Mouse (Mus musculus) forebrain, embryonic 15.5 days (tissue): ENCODE measurements around the gene Hoxd3. TPM values are rescaled to one million over a fixed set of nuclear protein-coding genes. Genes with fewer than 3 reads are reported as not detected.

ENCODE experiments used
- ATAC-seq: fragments of 200-750 bp; cut with Nextera tagmentation; replicated peaks from 2 replicates; pipeline ENCODE4 v1.8.0; 2017; ENCODE audit warnings: mild to moderate bottlenecking, moderate TSS enrichment, moderate library complexity
- H3K27ac ChIP-seq: fragments of 300-500 bp; sonication (generic); replicated peaks from 2 replicates; pipeline ENCODE4 v1.5.1; 2015; ENCODE audit warnings: mild to moderate bottlenecking, inconsistent platforms
- H3K27me3 ChIP-seq: fragments of 300-500 bp; sonication (generic); 2 replicates; pipeline ENCODE4 v1.6.1; 2015; ENCODE audit warnings: inconsistent platforms
- H3K36me3 ChIP-seq: fragments of 300-500 bp; sonication (generic); 2 replicates; pipeline ENCODE4 v1.6.1; 2015; ENCODE audit warnings: mild to moderate bottlenecking, inconsistent platforms
- H3K4me1 ChIP-seq: fragments of 300-500 bp; sonication (generic); 2 replicates; pipeline ENCODE4 v1.6.1; 2015; ENCODE audit warnings: inconsistent platforms
- H3K4me2 ChIP-seq: fragments of 300-500 bp; sonication (generic); replicated peaks from 2 replicates; pipeline ENCODE4 v1.6.1; 2015; ENCODE audit warnings: mild to moderate bottlenecking, inconsistent platforms
- H3K4me3 ChIP-seq: fragments of 300-500 bp; sonication (generic); 2 replicates; pipeline ENCODE4 v1.5.1; 2015; ENCODE audit warnings: mild to moderate bottlenecking, inconsistent platforms
- H3K9ac ChIP-seq: fragments of 300-500 bp; sonication (generic); replicated peaks from 2 replicates; pipeline ENCODE4 v1.6.1; 2015; ENCODE audit warnings: mild to moderate bottlenecking, inconsistent platforms
- H3K9me3 ChIP-seq: fragments of 300-500 bp; sonication (generic); 2 replicates; pipeline ENCODE4 v1.6.1; 2016; ENCODE audit warnings: inconsistent platforms
- WGBS: fragments of 180-500 bp; shearing (Covaris S2); methylation state at CpG from one replicate; pipeline ENCODE4 v1.1.7; 2015; ENCODE audit warnings: mixed read lengths; 5-methylcytosine and 5-hydroxymethylcytosine counted together
- microRNA counts: library from miRNA; unstranded; fragments of <30 nt; microRNA quantifications from one replicate; lab custom pipeline; 2016
- microRNA-seq: library from miRNA; unstranded; fragments of <30 nt; microRNA quantifications from one replicate; pipeline ENCODE4, GENCODE M21; 2016
- polyA plus RNA-seq: library from polyadenylated mRNA; unstranded; fragments of >200 nt; fragmentation: Nextera tagmentation; extraction: Ambion mirVana; gene quantifications from 2 replicates; pipeline ENCODE4 v1.2.1, GENCODE M21; 2015

Gene Hoxd3
- polyA plus RNA-seq, 1 experiment from 2014 or later, result not detected

DNA sequence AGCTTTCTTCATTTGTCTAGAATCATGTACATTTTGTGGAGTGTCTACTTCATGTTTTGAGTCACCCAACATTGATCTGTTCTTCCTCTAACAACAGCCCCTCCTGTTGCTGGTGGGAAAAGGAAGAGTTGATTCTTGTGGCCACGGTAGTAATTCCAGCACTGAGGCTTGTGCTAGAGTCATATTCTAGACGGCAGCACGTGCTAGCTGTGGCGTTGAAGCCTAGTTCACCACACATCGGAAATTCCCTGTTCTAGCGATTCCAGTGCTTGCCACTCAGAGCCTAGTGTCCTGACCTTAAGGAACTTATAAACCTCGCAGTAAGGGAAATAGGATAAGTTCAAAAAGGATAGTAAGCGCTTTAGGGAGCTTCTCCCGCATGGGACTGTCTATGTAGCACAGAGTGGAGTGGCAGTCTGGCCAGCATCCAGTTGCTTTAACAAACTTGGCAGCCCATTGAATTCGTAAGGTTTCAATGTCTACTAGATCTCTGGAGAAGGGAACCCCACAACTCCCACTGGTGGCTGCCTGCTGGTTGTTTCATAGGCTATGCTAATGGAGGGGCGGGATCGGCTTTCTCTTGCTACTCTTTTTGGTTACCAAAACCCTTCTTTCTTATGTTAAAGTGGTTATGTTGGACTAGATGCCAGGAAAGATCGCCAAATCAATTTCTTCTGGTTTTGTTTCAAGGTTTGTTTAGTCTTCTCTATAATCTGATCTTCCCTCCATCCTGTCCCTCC lies 66.0 kb downstream of the Hoxd3 start:
- no peak for ATAC-seq
- H3K27me3 ChIP-seq, result no peaks in the 10 kb centered on the region
- no peak overlapping the region for H3K4me3 ChIP-seq
- H3K4me1 ChIP-seq, result no peaks in the 10 kb centered on the region
- 61% methylated on average over 13 of the region's 13 CpGs for whole genome bisulfite sequencing
- no peak overlapping the region for H3K27ac ChIP-seq
- H3K36me3 ChIP-seq, result no peaks in the 10 kb centered on the region
- no peak overlapping the region for H3K4me2 ChIP-seq
- no peak overlapping the region for H3K9ac ChIP-seq
- H3K9me3 ChIP-seq, result no peaks in the 10 kb centered on the region

GRCm38 (mm10) chr2:74781386-74781785 lies 69.7 kb downstream of the Hoxd3 start:
- Histone ChIP-seq H3K9ac (no peak overlapping the region), H3K36me3 (no peaks in the 10 kb centered on the region), H3K4me3 (no peak overlapping the region), H3K27me3 (no peaks in the 10 kb centered on the region), H3K9me3 (no peaks in the 10 kb centered on the region), H3K4me2 (no peak overlapping the region), H3K4me1 (no peaks in the 10 kb centered on the region), H3K27ac (no peak overlapping the region)
- WGBS, result 93% methylated on average over 5 of the region's 5 CpGs
- ATAC-seq, result no peak

GRCm38 (mm10) chr2:74795531-74795930 lies 83.8 kb downstream of the Hoxd3 start:
- ATAC-seq, result no peak

More at GRCm38 (mm10) chr2:74795531-74795930, 83.8 kb downstream of the Hoxd3 start:
- H3K4me1 ChIP-seq, result no peaks in the 10 kb centered on the region
- no peak overlapping the region for H3K9ac ChIP-seq
- H3K4me3 ChIP-seq, result no peak overlapping the region
- H3K27me3 ChIP-seq, result no peaks in the 10 kb centered on the region
- no peak overlapping the region for H3K4me2 ChIP-seq
- H3K27ac ChIP-seq, result no peak overlapping the region
- H3K9me3 ChIP-seq, result no peaks in the 10 kb centered on the region
- no peaks in the 10 kb centered on the region for H3K36me3 ChIP-seq
- 64% methylated on average over 7 of the region's 7 CpGs for WGBS

MicroRNAs within 50 kb of the gene (microRNA counts, 519-probe panel; counts per million panel counts)
- 319 counts per million, percentile 1 among the panel's probes with 10 or more counts for microRNA mmu-miR-10b (lab: Ali Mortazavi, UCI)

Small RNA genes within 50 kb of the gene (microRNA-seq; reads per million reads assigned to microRNA genes)
- gene Gm44463, result not detected
- 151 reads per million, percentile 59 among the genes with 10 or more reads in this experiment for gene Mir10b

Other genes with a start within 250 kb of the Hoxd3 start
- 46.8 and 48.3 TPM in 2 replicates for gene Lnpk, start 132.5 kb upstream of the Hoxd3 start, polyA plus RNA-seq
- not detected in 2 replicates for gene Evx2, start 52.4 kb upstream of the Hoxd3 start, polyA plus RNA-seq
- not detected in 2 replicates for gene Hoxd13, start 43.6 kb upstream of the Hoxd3 start, polyA plus RNA-seq
- gene Hoxd12, start 36.9 kb upstream of the Hoxd3 start, polyA plus RNA-seq, result not detected in 2 replicates
- gene Hoxd11, start 32.4 kb upstream of the Hoxd3 start, polyA plus RNA-seq, result not detected in 2 replicates
- gene Hoxd10, start 20.0 kb upstream of the Hoxd3 start, polyA plus RNA-seq, result not detected in 2 replicates
- not detected in 2 replicates for gene Hoxd9, start 14.2 kb upstream of the Hoxd3 start, polyA plus RNA-seq
- 0.10 TPM in 1 of 2 replicates, not detected in the other for gene Hoxd8, start 7.3 kb upstream of the Hoxd3 start, polyA plus RNA-seq
- not detected in 2 replicates for gene Hoxd4, start within 50 bp of the Hoxd3 start, polyA plus RNA-seq
- not detected in 2 replicates for gene Gm28230, start 14.8 kb downstream of the Hoxd3 start, polyA plus RNA-seq
- not detected in 2 replicates for gene Hoxd1, start 51.1 kb downstream of the Hoxd3 start, polyA plus RNA-seq
- 124 and 133 TPM in 2 replicates for gene Mtx2, start 113.9 kb downstream of the Hoxd3 start, polyA plus RNA-seq